15 mouse cellular contexts compared by ENCODE assay signal in genomic region chr3:69490981-69491681, GRCm38 (mm10).
A peak's percentile ranks its signal among the peaks of the same experiment; 100 is the strongest.
DNase-seq lines count a peak whose midpoint lies in the region; TF ChIP-seq lines count a peak whose summit lies in the region.
"Had no signal": no experiment of that assay in that cellular context is flagged by ENCODE, and none has a peak within 500 bp of the region (broad histone marks: within the 10 kb centered on the region; RNA-seq: fewer than 3 reads in every experiment).

No protein-coding gene starts in this region.

- peaks cover 3% of the 10 kb centered on the region; the same call in 1 of the 2 replicates for H3K4me1 ChIP-seq in kidney, adult 2 months (ENCODE audit: control insufficient read depth, insufficient read depth, low read length)
- H3K4me1 ChIP-seq: liver, embryonic 13.5 days; midbrain, embryonic 12.5 days had no signal

- intact Hi-C loops in gastrocnemius, adult 2 months (cut with DNase I), result loop anchor here (5.0 kb wide), 1 partner anchor 211 kb away; no protein-coding TSS in a partner anchor
- intact Hi-C loops in gastrocnemius, postnatal 14 days (cut with DNase I; ENCODE audit: low total_unique reads), result no loop called here

- peak; percentile 48 for TF ChIP-seq CTCF in gastrocnemius, adult 2 months (IDR thresholded peaks at IDR 0.05)
- TF ChIP-seq CTCF in kidney, adult 2 months (conservative IDR thresholded peaks at IDR 0.05; ENCODE audit: insufficient read depth, insufficient read length, low read depth, low read length), result 0 out of 2 replicates have a peak, but pooled peaks have one; percentile 10

- no peak overlapping the region for H3K4me3 ChIP-seq in gastrocnemius, adult 2 months
- no peak overlapping the region for H3K4me3 ChIP-seq in kidney, adult 2 months (ENCODE audit: insufficient read depth, low read depth, low read length)
- H3K4me3 ChIP-seq: erythroblast, embryonic 14.5 days; heart, embryonic 15.5 days; liver, embryonic 13.5 days; midbrain, embryonic 12.5 days; neural tube, embryonic 15.5 days had no signal

- no peaks in the 10 kb centered on the region for H3K36me3 ChIP-seq in kidney, adult 2 months (ENCODE audit: control insufficient read depth, insufficient read depth, low read length)
- H3K36me3 ChIP-seq: heart, embryonic 15.5 days; liver, embryonic 13.5 days; midbrain, embryonic 12.5 days; neural tube, embryonic 15.5 days had no signal

- H3K27me3 ChIP-seq in kidney, adult 2 months (replicated peaks; ENCODE audit: control insufficient read depth, insufficient read depth, low read length), result no peaks in the 10 kb centered on the region
- H3K27me3 ChIP-seq: CH12.LX; heart, embryonic 15.5 days; liver, embryonic 13.5 days; midbrain, embryonic 12.5 days; neural tube, embryonic 15.5 days had no signal

- H3K27ac ChIP-seq in gastrocnemius, adult 2 months, result peak overlapping the region; percentile 43; the same call in 1 of the 2 replicates
- no peak overlapping the region for H3K27ac ChIP-seq in kidney, adult 2 months (ENCODE audit: insufficient read depth, low read depth, low read length)
- H3K27ac ChIP-seq: heart, embryonic 15.5 days; liver, embryonic 13.5 days; midbrain, embryonic 12.5 days; neural tube, embryonic 15.5 days had no signal

- 60% methylated on average over 6 of the region's 6 CpGs for WGBS in kidney, adult 2 months

- no peak for TF ChIP-seq POLR2A in kidney, adult 2 months (IDR thresholded peaks at IDR 0.05; ENCODE audit: low read depth, low read length)

- DNase-seq in gastrocnemius, adult 2 months, result peak; percentile 62
- no peak for DNase-seq in gastrocnemius, postnatal 14 days
- peak; percentile 17 for DNase-seq in lung, postnatal 36 days
- no peak for DNase-seq in lung, postnatal 14 days
- peak; percentile 95 for DNase-seq in kidney, adult 2 months
- peak; percentile 66 for DNase-seq in ovary, postnatal 36 days (ENCODE audit: low spot score)
- no peak for DNase-seq in thymus, postnatal 14 days
- DNase-seq: liver, embryonic 13.5 days; spleen, adult 18-20 months; thymus, adult 2 months had no signal

Comparison
In these comparisons a context has a peak if more than half of its experiments do, and no peak if none do; other contexts are left out.
1. DNase-seq: peak in gastrocnemius, adult 2 months (single experiment), lung, postnatal 36 days (single experiment), kidney, adult 2 months (single experiment) and ovary, postnatal 36 days (single experiment); none in gastrocnemius, postnatal 14 days (single experiment), lung, postnatal 14 days (single experiment) and thymus, postnatal 14 days (single experiment).